Mouse (Mus musculus): Measurements from ENCODE around the gene Plscr1.

Gene Plscr1

DNA sequence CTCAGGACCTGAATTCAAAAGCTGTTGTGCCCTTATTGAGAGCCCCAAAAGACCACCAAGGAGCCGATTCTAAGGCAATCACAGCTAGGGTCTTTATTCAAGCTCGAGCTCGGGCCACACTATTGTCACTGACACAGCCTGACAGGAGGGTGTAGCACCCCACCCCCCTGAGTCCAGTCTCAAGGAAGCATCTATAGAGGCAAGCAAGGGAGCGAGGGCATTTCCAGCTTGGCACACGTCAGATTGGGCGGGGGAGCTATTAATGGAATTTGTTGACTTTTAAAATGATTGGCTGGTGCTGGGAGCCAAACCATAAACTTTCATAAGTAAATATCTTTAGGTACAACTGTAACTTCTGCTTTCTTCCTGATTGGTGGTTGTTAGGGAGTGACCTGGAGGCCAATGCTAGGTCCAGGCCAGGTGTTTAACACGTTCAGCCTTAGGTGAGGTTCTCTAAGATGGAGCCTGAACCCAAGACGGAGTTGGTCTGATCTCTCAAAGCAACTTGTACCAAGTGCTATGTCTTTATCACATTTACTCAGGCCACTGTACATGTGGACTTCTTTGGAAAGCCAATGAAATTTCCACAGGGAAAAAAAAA lies 56.2 kb downstream of the Plscr1 start:
- no peak for DNase-seq

DNA sequence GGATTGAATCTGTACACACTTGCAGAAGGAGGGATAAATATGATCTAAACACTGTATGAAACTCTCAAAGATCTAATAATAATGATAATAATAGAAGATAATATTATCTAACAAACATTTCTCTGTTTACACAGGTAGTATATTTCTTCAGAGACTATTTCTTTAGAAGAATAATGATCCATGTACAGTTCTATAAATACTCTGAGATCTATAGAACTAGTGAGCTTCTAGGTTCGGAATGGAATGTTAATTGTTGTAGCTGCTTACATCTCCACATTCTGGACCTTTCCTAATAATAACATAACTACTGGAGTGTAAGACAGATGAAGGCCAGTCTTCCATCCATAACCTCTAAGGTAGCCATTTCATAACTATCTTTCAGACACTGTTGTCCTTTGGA lies 59.5 kb downstream of the Plscr1 start, which contains the start of gene 1700057G04Rik:
Gene 1700057G04Rik, plus strand, starts transcription at position 301 of the 400 bp plus-strand sequence.
- DNase-seq: no peak

DNA sequence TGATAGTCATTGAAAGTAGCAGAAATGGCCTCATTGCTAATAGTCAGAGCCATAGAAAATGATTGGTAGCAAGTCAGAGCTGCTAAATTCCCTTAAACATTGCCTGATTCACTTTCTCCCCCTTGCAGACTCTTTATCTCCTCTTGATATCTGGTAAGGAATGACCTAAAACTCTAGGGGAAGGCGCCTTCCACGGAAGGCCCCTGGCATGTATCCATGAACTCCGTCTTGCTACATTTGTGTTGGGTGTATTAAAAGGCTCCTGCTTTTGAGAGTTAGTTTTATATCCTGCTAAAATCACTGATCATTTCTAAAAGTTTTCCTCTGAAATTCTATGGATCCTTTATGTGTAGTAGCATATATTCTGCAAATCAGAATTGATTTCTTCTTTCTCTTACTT lies 67.2 kb downstream of the Plscr1 start:
- no peak for DNase-seq
